Mouse (Mus musculus) CH12.LX (cell line): Measurements from ENCODE around the gene Otx2.

Experiments
- E2F4 ChIP-seq: IDR thresholded peaks from 2 replicates; pipeline ENCODE4 v1.6.1; 2011; ENCODE audit warnings: low read depth, low read length, improper control_type of control experiment; ENCODE audit not compliant: insufficient replicate concordance
- MAZ ChIP-seq: IDR thresholded peaks from 2 replicates; pipeline ENCODE4 v1.6.1; 2012; ENCODE audit warnings: low read depth, mild to moderate bottlenecking, inconsistent platforms, low read length, improper control_type of control experiment, moderate library complexity
- POLR2A ChIP-seq: IDR thresholded peaks from 2 replicates; pipeline ENCODE4 v1.6.1; 2011; ENCODE audit warnings: low read depth, mild to moderate bottlenecking, improper control_type of control experiment, low read length
- TBP ChIP-seq: conservative IDR thresholded peaks from 2 replicates; pipeline ENCODE4 v1.6.1; 2011; ENCODE audit warnings: low read depth, low read length, improper control_type of control experiment

DNA sequence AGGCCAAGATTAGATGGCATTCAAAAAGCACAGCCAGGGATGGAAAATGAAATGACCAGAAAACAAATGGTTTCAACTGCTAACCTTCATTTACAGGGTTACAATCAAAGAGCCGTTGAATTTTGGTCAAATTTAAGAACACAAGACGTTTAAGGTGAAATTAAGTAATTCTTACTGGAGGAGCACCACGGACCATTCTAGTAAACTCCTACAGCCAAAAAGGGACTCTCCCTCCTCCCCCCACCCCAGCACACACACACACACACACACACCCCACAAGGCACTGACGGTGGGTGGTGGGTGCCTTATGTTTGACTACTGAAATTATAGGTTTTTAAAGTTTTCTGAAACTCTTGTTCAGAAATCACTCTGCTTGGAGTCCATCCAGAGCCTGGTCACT, 16.9 kb downstream of the Otx2 start:
- TF ChIP-seq E2F4 (no peak), POLR2A (no peak), MAZ (no peak), TBP (no peak)
